Mouse (Mus musculus) gastrocnemius, adult 8-10 months (tissue): ENCODE data around the gene Utrn. TPM values are rescaled to one million over a fixed set of nuclear protein-coding genes. Genes with fewer than 3 reads are reported as not detected.

Source experiments
- DNase-seq, 2 experiments: peaks; one replicate each; pipeline ENCODE4 v3.0.0; 2022; ENCODE audit warnings: low spot score in 2 of 2
- total RNA-seq, 4 experiments: library from RNA; stranded (reverse); gene quantifications; 2 replicates each; pipeline ENCODE4 v1.2.4; 2022

Gene Utrn
- total RNA-seq, 4 experiments from 2014 or later, result 17.2 to 23.0 (median 20.2) TPM

- DNase-seq, result peak in 1 of 2 experiments; percentile 23
Observed at GRCm38 (mm10) chr10:12837636-12838035, 31.5 kb downstream of the Utrn start.

GRCm38 (mm10) chr10:12836048-12836816 lies 32.9 kb downstream of the Utrn start:
- DNase-seq, result no peak

- DNase-seq, result no peak
Observed at GRCm38 (mm10) chr10:12834215-12834614, 35.0 kb downstream of the Utrn start.

- DNase-seq, result no peak
Observed at GRCm38 (mm10) chr10:12832163-12832562, 37.0 kb downstream of the Utrn start.

GRCm38 (mm10) chr10:12827778-12828177 lies 41.4 kb downstream of the Utrn start:
- DNase-seq, result no peak

GRCm38 (mm10) chr10:12827306-12827705 lies 41.9 kb downstream of the Utrn start:
- no peak for DNase-seq

GRCm38 (mm10) chr10:12826760-12827281 lies 42.3 kb downstream of the Utrn start:
- DNase-seq, result no peak

GRCm38 (mm10) chr10:12824386-12824785 lies 44.8 kb downstream of the Utrn start:
- no peak for DNase-seq

- DNase-seq, result peak in 1 of 2 experiments; percentile 22
Observed at GRCm38 (mm10) chr10:12823437-12824219, 45.5 kb downstream of the Utrn start.

GRCm38 (mm10) chr10:12820978-12821735 lies 48.0 kb downstream of the Utrn start:
- peak; percentile 16 to 32 for DNase-seq

GRCm38 (mm10) chr10:12817409-12817808 lies 51.8 kb downstream of the Utrn start:
- DNase-seq, result no peak

- no peak for DNase-seq
Observed at GRCm38 (mm10) chr10:12816530-12816929, 52.6 kb downstream of the Utrn start.

- DNase-seq, result no peak
Observed at GRCm38 (mm10) chr10:12814411-12814810, 54.8 kb downstream of the Utrn start.

- DNase-seq, result no peak
Observed at GRCm38 (mm10) chr10:12813881-12814280, 55.3 kb downstream of the Utrn start.

GRCm38 (mm10) chr10:12813211-12813811 lies 55.9 kb downstream of the Utrn start:
- no peak for DNase-seq

GRCm38 (mm10) chr10:12812680-12813079 lies 56.5 kb downstream of the Utrn start:
- no peak for DNase-seq

- DNase-seq, result no peak
Observed at GRCm38 (mm10) chr10:12810816-12811215, 58.3 kb downstream of the Utrn start.

GRCm38 (mm10) chr10:12809702-12810101 lies 59.5 kb downstream of the Utrn start:
- no peak for DNase-seq

- no peak for DNase-seq
Observed at GRCm38 (mm10) chr10:12808467-12808866, 60.7 kb downstream of the Utrn start.

GRCm38 (mm10) chr10:12807706-12808105 lies 61.5 kb downstream of the Utrn start:
- DNase-seq, result peak in 1 of 2 experiments; percentile 23

- DNase-seq, result no peak
Observed at GRCm38 (mm10) chr10:12805826-12806225, 63.3 kb downstream of the Utrn start.
